Mouse (Mus musculus): ENCODE results near the gene Cage1. TPM values are rescaled to one million over a fixed set of nuclear protein-coding genes. Genes with fewer than 3 reads are reported as not detected.
A peak's percentile ranks its signal among the peaks of the same experiment; 100 is the strongest.

Gene Cage1
- polyA plus RNA-seq, 1 experiment from 2014 or later: 1.3 TPM

DNA sequence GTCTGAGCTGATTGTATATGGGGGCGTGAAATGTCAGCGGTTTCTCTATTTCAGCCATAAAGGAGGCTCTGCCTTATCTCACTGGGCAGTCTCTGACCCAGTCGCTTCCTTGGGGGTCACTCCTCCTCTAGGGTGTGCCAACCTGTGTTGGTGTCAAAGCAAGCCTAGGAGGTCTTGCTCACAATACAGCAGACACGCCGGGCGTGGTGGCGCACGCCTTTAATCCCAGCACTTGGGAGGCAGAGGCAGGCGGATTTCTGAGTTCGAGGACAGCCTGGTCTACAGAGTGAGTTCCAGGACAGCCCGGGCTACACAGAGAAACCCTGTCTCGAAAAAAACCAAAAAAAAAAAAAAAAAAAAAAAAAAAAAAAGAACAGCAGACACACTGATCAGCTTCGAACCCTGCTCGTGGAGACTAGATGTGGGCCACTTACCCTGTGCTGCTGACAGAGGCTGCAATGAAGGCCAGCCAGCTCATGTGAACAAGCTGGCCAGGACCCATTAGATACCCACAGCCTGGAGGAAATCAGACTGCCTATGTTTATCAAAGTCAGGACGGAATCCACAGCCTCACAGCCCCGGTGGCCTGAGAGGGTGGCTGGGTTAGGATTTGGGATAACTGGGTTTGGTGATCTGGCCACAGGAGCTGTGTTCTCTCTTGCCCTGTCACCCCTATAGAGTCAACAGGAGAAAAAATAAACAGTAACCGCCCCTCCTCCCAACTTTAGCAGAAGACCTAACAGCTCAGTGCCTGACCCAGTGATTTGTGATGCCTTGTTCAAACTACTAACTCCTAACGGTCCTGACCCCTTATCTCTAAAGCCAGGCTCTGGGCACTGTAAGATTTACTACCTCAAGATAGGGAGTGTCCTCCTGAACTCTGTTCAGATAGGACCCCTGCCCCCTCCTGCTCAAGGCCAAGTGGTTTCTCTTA, 36.8 kb upstream of the Cage1 start:
- peak; percentile 21; the same call in 1 of the 2 replicates for ATAC-seq (replicated peaks; ENCODE audit: low FRiP score, low TSS enrichment, low read depth)
- no peak overlapping the region for H3K9ac ChIP-seq (ENCODE audit: low read length)
- no peaks in the 10 kb centered on the region for H3K36me3 ChIP-seq (ENCODE audit: control insufficient read depth, insufficient read depth, low read length)
- no peak for DNase-seq (ENCODE audit: low spot score)
- 0 out of 2 replicates have a peak, but pooled peaks cover 7% of the 10 kb centered on the region for H3K4me1 ChIP-seq (replicated peaks; ENCODE audit: control insufficient read depth, insufficient read depth, low read length)
- H3K27me3 ChIP-seq (replicated peaks; ENCODE audit: control insufficient read depth, insufficient read depth, low read length): no peaks in the 10 kb centered on the region
- no peak overlapping the region for H3K27ac ChIP-seq (ENCODE audit: low read depth)
- WGBS: 64% methylated on average over 17 of the region's 18 CpGs
- no peak overlapping the region for H3K4me2 ChIP-seq (ENCODE audit: low read length)
- H3K4me3 ChIP-seq (ENCODE audit: low read depth, low read length): no peak overlapping the region
- H3K9me3 ChIP-seq (ENCODE audit: control insufficient read depth, low read length): no peaks in the 10 kb centered on the region

- H3K9me3 ChIP-seq (ENCODE audit: control insufficient read depth, low read length): no peaks in the 10 kb centered on the region
These were observed 34.1 kb upstream of the Cage1 start for GRCm38 (mm10) chr13:38070945-38071344.

DNA sequence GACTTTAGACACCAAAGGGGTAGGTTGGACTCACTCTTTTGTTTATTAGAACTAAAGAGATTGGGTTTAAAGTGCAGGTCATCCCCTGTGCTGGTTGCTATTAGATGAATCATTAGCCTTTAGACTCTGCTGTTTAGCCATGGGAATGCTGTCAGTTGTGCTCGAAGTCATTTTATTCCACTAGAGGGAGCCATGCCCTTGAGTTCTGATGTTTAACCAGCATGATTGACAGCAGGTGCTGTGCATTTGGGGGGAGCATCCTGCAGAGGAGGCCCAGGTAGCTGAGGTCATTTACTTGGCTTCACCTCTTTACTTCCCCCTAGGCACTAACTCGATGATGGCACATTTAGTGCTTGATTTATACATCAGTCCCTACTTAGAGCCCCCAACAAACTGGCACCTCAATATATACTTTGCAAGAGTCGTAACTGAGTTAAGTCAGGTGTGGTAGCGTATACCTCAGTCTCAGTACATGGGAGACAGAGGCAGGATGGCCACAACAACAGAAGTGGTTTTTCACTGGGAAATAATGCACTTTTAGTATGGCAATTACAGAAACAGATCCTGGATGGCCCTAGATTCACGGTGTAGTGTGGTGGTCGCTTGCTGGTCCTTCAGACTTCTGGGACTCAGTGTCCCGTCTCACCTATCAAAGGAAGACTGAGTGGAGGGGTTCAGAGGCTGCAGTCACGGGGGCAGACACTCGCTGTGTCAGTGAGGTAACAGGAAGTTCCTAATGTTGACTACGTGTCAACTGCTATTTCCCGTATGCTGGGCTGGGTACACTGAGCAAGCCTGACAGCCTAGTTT, 28.2 kb upstream of the Cage1 start:
- 62% methylated on average over 11 of the region's 11 CpGs for WGBS
- Histone ChIP-seq H3K36me3 (ENCODE audit: control insufficient read depth, insufficient read depth, low read length) (peaks cover 27% of the 10 kb centered on the region), H3K4me2 (ENCODE audit: low read length) (no peak overlapping the region), H3K27me3 (replicated peaks; ENCODE audit: control insufficient read depth, insufficient read depth, low read length) (no peaks in the 10 kb centered on the region), H3K9me3 (ENCODE audit: control insufficient read depth, low read length) (no peaks in the 10 kb centered on the region), H3K4me1 (replicated peaks; ENCODE audit: control insufficient read depth, insufficient read depth, low read length) (no peaks in the 10 kb centered on the region), H3K4me3 (ENCODE audit: low read depth, low read length) (no peak overlapping the region), H3K9ac (ENCODE audit: low read length) (no peak overlapping the region), H3K27ac (ENCODE audit: low read depth) (no peak overlapping the region)
- peak; percentile 70 for ATAC-seq (replicated peaks; ENCODE audit: low FRiP score, low TSS enrichment, low read depth)
- peak; percentile 60 for DNase-seq (ENCODE audit: low spot score)

More at GRCm38 (mm10) chr13:38070945-38071344, 34.1 kb upstream of the Cage1 start:
- whole genome bisulfite sequencing: 65% methylated on average over 4 of the region's 4 CpGs
- Histone ChIP-seq H3K36me3 (ENCODE audit: control insufficient read depth, insufficient read depth, low read length) (no peaks in the 10 kb centered on the region), H3K27ac (ENCODE audit: low read depth) (no peak overlapping the region), H3K4me1 (replicated peaks; ENCODE audit: control insufficient read depth, insufficient read depth, low read length) (0 out of 2 replicates have a peak, but pooled peaks cover 7% of the 10 kb centered on the region), H3K9ac (ENCODE audit: low read length) (no peak overlapping the region), H3K4me2 (ENCODE audit: low read length) (no peak overlapping the region), H3K27me3 (replicated peaks; ENCODE audit: control insufficient read depth, insufficient read depth, low read length) (no peaks in the 10 kb centered on the region), H3K4me3 (ENCODE audit: low read depth, low read length) (no peak overlapping the region)
- ATAC-seq (replicated peaks; ENCODE audit: low FRiP score, low TSS enrichment, low read depth): no peak
- no peak for DNase-seq (ENCODE audit: low spot score)

GRCm38 (mm10) chr13:38062678-38063077, 25.8 kb upstream of the Cage1 start:
- WGBS: 88% methylated on average over 11 of the region's 11 CpGs
- H3K9me3 ChIP-seq (ENCODE audit: control insufficient read depth, low read length): no peaks in the 10 kb centered on the region
- no peak overlapping the region for H3K4me3 ChIP-seq (ENCODE audit: low read depth, low read length)
- ATAC-seq (replicated peaks; ENCODE audit: low FRiP score, low TSS enrichment, low read depth) (no peak), DNase-seq (ENCODE audit: low spot score) (no peak)
- peaks cover 49% of the 10 kb centered on the region for H3K36me3 ChIP-seq (ENCODE audit: control insufficient read depth, insufficient read depth, low read length)
- no peak overlapping the region for H3K9ac ChIP-seq (ENCODE audit: low read length)
- no peak overlapping the region for H3K27ac ChIP-seq (ENCODE audit: low read depth)
- H3K4me1 ChIP-seq (replicated peaks; ENCODE audit: control insufficient read depth, insufficient read depth, low read length): no peaks in the 10 kb centered on the region
- H3K4me2 ChIP-seq (ENCODE audit: low read length): no peak overlapping the region
- H3K27me3 ChIP-seq (replicated peaks; ENCODE audit: control insufficient read depth, insufficient read depth, low read length): no peaks in the 10 kb centered on the region

DNA sequence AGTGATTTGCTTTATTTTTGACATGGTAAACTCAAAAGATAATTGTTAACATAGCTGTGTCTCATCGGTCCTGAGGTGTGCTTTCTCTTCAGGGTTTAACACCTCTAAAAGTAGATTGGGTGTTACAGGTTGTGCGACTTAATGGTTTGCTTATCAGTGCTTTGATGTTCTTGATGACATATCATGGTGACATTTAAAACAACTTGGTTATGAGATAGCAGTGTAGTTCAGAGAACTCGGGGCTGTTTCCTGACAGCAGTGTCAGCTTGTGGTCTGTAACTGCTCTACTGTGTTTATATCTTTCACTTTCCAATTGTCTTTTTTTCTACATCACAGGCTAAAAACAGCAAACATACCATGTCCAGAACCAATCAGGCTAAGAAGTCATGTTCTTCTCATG, 13.0 kb upstream of the Cage1 start:
- H3K9me3 ChIP-seq (ENCODE audit: control insufficient read depth, low read length): no peaks in the 10 kb centered on the region
- H3K4me3 ChIP-seq (ENCODE audit: low read depth, low read length): no peak overlapping the region
- H3K27ac ChIP-seq (ENCODE audit: low read depth): no peak overlapping the region
- whole genome bisulfite sequencing: 82% methylated on average over 3 of the region's 3 CpGs
- DNase-seq (ENCODE audit: low spot score) (no peak), ATAC-seq (replicated peaks; ENCODE audit: low FRiP score, low TSS enrichment, low read depth) (no peak)
- H3K36me3 ChIP-seq (ENCODE audit: control insufficient read depth, insufficient read depth, low read length): peaks cover 92% of the 10 kb centered on the region
- no peaks in the 10 kb centered on the region for H3K27me3 ChIP-seq (replicated peaks; ENCODE audit: control insufficient read depth, insufficient read depth, low read length)
- H3K4me2 ChIP-seq (ENCODE audit: low read length): no peak overlapping the region
- H3K4me1 ChIP-seq (replicated peaks; ENCODE audit: control insufficient read depth, insufficient read depth, low read length): no peaks in the 10 kb centered on the region
- no peak overlapping the region for H3K9ac ChIP-seq (ENCODE audit: low read length)

- H3K4me1 ChIP-seq (replicated peaks; ENCODE audit: control insufficient read depth, insufficient read depth, low read length): peaks cover 11% of the 10 kb centered on the region
- DNase-seq (ENCODE audit: low spot score) (no peak), ATAC-seq (replicated peaks; ENCODE audit: low FRiP score, low TSS enrichment, low read depth) (no peak)
- peak overlapping the region; percentile 81 for H3K4me3 ChIP-seq (ENCODE audit: low read depth, low read length)
- H3K9me3 ChIP-seq (ENCODE audit: control insufficient read depth, low read length): no peaks in the 10 kb centered on the region
- H3K36me3 ChIP-seq (ENCODE audit: control insufficient read depth, insufficient read depth, low read length): peaks cover 32% of the 10 kb centered on the region
- peak overlapping the region; percentile 100 for H3K4me2 ChIP-seq (ENCODE audit: low read length)
- H3K27me3 ChIP-seq (replicated peaks; ENCODE audit: control insufficient read depth, insufficient read depth, low read length): no peaks in the 10 kb centered on the region
- WGBS: 36% methylated on average over 12 of the region's 12 CpGs
- peak overlapping the region; percentile 80 for H3K9ac ChIP-seq (ENCODE audit: low read length)
- no peak overlapping the region for H3K27ac ChIP-seq (ENCODE audit: low read depth)
These were observed 942 bp upstream of the Cage1 start for GRCm38 (mm10) chr13:38037811-38038210.

GRCm38 (mm10) chr13:38036343-38037043, 376 bp downstream of the Cage1 start, which contains the start of gene Riok1:
Gene Riok1, plus strand, starts transcription at chr13:38036995.
- H3K9ac ChIP-seq (ENCODE audit: low read length): peak within 1 kb of the TSS; percentile 80
- H3K27me3 ChIP-seq (replicated peaks; ENCODE audit: control insufficient read depth, insufficient read depth, low read length): no peaks in the 10 kb centered on the region
- H3K4me1 ChIP-seq (replicated peaks; ENCODE audit: control insufficient read depth, insufficient read depth, low read length): peaks cover 11% of the 10 kb centered on the region
- H3K27ac ChIP-seq (ENCODE audit: low read depth): peak within 1 kb of the TSS; percentile 76
- 11% methylated on average over 37 of the region's 37 CpGs for WGBS
- ATAC-seq (replicated peaks; ENCODE audit: low FRiP score, low TSS enrichment, low read depth) (peak; percentile 68), DNase-seq (ENCODE audit: low spot score) (no peak)
- H3K4me2 ChIP-seq (ENCODE audit: low read length): peak within 1 kb of the TSS; percentile 100
- H3K9me3 ChIP-seq (ENCODE audit: control insufficient read depth, low read length): no peaks in the 10 kb centered on the region
- H3K4me3 ChIP-seq (ENCODE audit: low read depth, low read length): peak within 1 kb of the TSS; percentile 81
- H3K36me3 ChIP-seq (ENCODE audit: control insufficient read depth, insufficient read depth, low read length): peaks cover 19% of the 10 kb centered on the region

DNA sequence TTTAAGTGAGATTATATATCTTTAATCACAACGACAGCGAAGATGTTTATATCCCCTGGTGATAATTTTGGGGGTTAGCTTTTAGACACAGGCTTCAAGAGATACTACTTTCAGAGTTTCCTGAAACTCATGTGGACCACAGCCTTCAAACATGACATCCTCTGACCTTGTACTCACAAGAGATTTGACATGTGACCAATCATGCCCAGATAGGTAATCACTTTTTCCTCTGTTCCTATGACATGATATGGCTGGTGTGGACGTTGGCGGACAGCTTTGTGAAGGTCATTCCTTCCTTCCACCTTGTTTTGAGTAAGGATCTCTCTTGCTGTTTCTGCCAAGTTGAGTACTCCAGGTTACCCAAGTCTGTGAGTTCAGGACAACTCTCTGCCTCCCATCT, 8.5 kb downstream of the Cage1 start:
- Histone ChIP-seq H3K9ac (ENCODE audit: low read length) (no peak overlapping the region), H3K9me3 (ENCODE audit: control insufficient read depth, low read length) (no peaks in the 10 kb centered on the region), H3K4me2 (ENCODE audit: low read length) (no peak overlapping the region), H3K4me3 (ENCODE audit: low read depth, low read length) (no peak overlapping the region), H3K27ac (ENCODE audit: low read depth) (no peak overlapping the region), H3K4me1 (replicated peaks; ENCODE audit: control insufficient read depth, insufficient read depth, low read length) (no peaks in the 10 kb centered on the region), H3K36me3 (ENCODE audit: control insufficient read depth, insufficient read depth, low read length) (no peaks in the 10 kb centered on the region), H3K27me3 (replicated peaks; ENCODE audit: control insufficient read depth, insufficient read depth, low read length) (no peaks in the 10 kb centered on the region)
- 78% methylated on average over 4 of the region's 4 CpGs for WGBS
- ATAC-seq (replicated peaks; ENCODE audit: low FRiP score, low TSS enrichment, low read depth) (no peak), DNase-seq (ENCODE audit: low spot score) (no peak)
